Mouse (Mus musculus): ENCODE data around the gene Mgat4b.
"Not testable (repeated sequence)": the region's sequence is repeated elsewhere in the genome, so short reads cannot be mapped to it uniquely, and the experiment has no call there.

Mgat4b gene

DNA sequence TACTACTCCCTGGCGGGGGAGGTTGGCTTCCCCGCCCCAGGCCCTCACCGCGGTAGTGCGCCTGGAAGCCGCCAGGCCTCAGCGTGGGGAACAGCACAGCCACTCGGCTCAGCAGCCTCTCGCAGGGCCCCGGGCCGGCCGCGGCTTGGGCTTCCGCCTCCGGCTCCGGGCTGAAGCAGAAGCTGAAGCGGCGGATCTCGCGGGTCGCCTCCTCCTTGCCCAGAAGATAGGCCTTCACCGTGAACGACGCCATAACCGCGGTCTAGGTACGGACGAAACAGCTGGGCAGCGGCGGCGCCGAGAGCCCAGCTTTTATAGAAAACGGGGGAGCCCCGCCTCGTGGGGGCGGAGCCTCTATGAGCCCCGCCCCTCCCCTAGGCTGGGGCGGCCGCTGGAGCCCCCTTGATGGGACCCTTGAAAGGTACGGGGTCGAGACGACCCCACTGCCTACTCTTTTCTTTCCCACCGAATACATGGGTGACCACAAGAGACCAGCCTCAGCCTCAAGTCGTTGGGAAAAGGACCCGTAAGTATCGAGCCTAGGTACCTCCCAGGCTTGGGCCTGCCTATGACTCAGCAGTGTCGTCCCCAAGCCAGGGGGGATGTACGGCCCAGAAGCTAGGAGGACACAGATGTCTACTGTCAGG lies at the start of gene Mgat4b, which contains the start of gene Sqstm1:
Gene Mgat4b, plus strand, starts transcription at position 386 of the 647 bp plus-strand sequence.
Gene Sqstm1, minus strand, starts transcription at position 323 of the 647 bp plus-strand sequence.
- DNase-seq = peak; percentile 81

DNA sequence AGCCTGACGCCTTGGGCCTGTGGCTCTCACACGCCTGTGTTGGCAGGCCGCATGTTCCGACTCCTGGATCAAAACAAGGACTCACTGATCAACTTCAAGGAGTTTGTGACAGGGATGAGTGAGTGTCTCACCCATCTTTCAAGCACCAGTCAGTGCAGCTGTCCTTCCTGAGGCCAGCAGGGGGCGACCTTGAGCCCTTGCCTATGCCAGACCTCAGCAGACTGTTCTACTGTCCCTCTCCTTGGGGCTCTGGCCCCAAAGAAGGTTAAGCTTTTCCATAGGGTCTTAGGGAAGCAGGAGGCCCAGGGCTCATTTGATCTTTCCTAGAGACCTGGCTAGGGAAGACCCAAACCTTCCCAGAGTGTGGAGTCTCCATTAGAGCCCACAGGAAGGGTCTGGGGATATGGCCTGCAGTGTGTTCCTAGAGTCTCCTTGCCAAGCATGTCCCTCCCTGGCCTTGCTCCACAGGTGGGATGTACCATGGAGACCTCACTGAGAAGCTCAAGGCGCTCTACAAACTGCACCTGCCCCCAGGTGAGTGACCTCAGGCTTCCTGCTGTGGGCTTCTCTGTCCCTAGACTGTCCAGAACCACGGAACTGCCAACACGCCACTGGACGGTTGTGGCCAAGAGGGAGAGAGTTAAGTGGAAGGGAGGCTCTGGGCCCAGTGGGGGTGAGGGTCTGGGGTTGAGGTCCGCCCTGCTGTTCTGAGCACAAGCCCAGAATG lies 48.9 kb upstream of the Mgat4b start:
- no peak for DNase-seq

- no peak for DNase-seq
Measured at GRCm38 (mm10) chr11:50162338-50163050, 48.2 kb upstream of the Mgat4b start.

DNA sequence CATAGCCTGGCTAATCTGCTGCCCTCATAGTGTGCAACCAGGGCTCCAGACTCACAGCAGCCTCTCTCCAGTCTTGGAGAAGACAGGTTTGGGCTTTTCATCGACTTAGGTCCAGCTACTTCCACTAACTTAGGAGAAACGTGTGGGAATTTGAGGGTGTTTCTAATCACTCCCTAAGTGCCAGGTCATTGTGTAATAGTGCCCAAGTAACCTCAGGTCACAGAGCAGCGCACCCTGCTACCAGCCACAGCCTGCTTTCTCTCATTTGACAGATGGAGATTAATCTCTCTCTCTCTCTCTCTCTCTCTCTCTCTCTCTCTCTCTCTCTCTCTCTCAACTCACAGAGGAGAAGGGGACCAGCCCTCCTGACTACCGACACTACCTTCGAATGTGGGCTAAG lies 42.3 kb upstream of the Mgat4b start:
- DNase-seq = no peak

DNA sequence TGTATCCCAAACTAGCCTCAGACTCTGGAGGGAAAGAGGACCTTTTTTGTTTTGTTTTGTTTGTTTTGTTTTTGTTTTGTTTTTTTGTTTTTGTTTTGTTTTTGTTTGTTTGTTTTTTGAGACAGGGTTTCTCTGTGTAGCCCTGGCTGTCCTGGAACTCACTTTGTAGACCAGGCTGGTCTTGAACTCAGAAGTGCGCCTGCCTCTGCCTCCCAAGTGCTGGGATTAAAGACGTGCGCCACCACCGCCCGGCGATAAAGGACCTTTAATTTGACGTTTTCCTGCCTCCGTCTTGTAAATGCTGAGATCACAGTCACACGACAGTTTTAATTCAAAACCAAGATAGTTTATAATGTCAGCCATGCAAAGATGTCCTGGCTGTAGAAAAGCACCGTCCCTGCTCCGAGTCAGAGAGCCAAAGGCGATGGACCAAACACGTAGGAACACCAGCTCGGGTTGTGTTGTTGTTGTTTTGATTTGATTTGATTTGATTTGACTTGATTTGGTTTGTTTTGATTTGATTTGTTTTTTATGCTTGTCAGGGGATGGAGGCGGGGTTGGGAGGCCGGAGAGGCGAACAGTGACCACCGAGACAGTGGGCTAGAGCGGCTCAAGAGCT lies 36.5 kb upstream of the Mgat4b start, which contains the start of gene Mrnip:
Gene Mrnip, plus strand, starts transcription at position 334 of the 619 bp plus-strand sequence.
- not testable (repeated sequence) for DNase-seq

DNA sequence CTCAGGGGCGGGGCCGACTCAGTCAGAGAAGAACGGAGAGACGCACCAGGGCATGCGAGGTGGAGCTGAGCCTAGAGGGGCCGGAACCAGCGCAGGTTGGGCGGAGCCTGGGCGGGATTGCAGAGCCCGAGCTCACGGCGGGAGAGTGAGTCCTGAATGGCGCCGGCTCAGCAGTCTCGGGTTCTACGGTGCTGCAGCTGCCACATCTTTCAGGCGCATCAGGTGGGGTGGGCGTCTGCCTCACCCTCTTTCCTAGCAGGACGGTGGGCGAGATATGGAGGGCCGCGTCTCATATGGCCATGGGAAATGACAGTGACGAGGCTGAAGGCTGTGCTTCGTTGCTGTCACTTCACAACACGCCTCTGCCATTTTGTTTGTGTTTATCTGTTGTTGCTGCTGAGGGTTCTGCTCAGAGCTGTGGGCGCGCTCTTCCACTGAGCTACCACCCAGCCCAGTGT lies 35.9 kb upstream of the Mgat4b start:
- peak; percentile 99 for DNase-seq

DNA sequence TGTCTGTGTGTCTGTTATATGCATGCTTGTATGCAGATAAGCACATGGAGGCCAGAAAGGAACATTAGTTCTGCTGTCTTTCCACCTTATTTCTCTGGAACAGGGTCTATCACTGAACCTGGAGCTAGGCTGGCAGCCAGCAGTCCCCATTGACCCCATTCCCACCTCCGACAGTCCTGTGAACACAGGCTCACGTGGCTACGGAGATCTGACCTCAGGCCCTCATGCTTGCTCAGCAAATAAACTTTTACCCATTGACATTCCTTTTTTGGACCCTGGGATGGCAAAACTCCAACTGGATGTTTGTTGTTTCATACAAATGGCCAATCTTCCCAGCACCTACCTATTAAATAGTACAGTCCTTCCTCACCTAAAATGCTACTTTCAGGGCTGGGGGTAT lies 34.3 kb upstream of the Mgat4b start:
- no peak for DNase-seq

DNA sequence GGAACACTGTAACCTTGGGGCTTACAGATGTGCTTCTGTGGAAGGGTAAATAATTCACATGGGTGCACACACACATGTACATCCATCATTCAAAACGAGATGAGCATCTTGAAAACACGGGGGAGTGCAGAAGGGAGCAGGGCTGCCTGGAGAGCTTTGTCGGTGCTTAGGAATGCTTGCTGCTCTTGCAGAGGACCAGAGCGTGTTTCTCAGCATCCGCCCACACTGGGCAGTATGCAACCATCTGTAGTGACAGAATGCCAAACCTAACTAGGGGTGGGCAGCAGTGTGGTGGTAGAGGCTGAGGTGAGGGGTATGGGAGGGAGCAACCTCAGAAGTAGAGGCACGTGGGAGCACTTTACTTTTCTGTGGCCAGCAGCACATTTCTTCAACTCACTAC lies 33.6 kb upstream of the Mgat4b start:
- DNase-seq = peak; percentile 49

GRCm38 (mm10) chr11:50178532-50179488 lies 31.9 kb upstream of the Mgat4b start:
- no peak for DNase-seq

DNA sequence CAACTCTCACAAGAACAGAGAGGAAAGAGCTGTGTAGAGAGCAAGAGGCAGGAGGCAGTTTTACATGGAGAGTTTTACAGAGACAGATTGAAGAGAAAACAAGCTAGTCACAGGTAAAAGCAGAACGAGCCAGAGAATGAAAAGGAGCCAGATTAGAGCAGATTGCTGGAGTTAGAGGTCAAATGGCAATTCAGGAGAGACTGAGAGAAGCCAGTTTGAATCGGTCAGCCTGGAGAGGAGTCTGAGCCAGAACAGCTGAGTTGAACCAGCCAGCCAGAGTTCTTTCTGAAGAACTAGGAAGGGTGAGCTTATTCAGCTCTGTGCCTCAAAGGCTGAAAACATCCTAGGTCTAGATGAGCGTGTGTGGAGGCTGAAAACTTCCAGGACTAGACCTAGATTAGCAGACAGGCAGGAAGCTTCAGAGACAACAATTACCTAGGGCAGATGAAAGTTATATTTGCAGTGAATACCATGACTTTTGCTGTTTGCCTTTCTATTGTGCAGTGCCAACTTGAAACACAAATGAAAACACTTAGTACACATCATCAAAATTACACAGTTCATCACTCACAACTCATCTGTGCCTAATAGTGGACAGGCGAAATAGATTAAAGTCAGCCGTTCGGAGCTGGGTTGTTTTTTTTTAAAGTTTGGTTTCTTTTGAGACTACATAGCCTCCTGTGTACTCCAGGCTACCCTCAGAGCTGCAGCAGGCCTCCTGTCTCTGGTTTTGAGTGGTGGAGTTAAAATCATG lies 30.0 kb upstream of the Mgat4b start:
- no peak for DNase-seq

GRCm38 (mm10) chr11:50182702-50183101 lies 28.0 kb upstream of the Mgat4b start:
- no peak for DNase-seq

DNA sequence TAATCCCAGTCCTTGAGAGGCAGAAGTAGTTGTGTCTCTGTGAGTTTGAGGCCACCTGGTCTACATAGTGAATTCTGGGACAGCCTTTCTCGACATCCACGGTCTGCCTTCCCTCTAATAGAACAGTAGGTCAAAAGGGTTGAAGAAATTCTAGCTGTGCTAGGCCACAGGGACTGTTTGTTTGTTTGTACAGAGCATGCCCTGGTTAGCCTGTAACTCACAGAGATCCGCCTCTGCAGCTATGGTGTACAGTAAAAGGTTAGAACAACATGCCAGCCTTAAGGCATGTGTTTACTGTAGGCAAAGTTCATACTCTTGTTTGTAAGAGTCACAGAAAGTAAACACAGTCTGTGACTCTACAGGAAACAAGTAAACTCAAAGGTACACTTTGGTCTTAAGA lies 25.9 kb upstream of the Mgat4b start:
- no peak for DNase-seq

DNA sequence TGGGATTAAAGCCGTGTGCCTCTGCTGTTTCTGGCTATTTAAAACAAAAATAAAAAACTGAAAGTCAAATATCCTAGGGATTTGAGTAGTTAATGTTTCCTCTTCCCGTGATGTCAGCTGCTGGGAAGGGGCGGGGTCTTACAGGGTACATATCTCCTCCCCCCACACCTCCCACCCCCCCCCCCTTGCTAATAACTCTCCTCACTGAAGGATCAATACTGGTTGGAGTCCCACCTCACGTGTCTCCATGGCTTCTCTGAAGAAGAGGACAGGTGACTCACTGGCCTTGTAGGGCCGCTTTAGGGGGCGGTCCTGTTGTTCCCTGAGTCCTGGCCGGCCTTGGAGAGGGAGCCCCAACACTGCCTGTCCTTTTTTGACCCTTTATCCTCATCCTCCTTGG lies 22.0 kb upstream of the Mgat4b start:
- DNase-seq = no peak

- DNase-seq = no peak
Measured at GRCm38 (mm10) chr11:50190362-50190761, 20.3 kb upstream of the Mgat4b start.

GRCm38 (mm10) chr11:50192278-50192677 lies 18.4 kb upstream of the Mgat4b start:
- no peak for DNase-seq

GRCm38 (mm10) chr11:50194070-50194469 lies 16.6 kb upstream of the Mgat4b start:
- no peak for DNase-seq

DNA sequence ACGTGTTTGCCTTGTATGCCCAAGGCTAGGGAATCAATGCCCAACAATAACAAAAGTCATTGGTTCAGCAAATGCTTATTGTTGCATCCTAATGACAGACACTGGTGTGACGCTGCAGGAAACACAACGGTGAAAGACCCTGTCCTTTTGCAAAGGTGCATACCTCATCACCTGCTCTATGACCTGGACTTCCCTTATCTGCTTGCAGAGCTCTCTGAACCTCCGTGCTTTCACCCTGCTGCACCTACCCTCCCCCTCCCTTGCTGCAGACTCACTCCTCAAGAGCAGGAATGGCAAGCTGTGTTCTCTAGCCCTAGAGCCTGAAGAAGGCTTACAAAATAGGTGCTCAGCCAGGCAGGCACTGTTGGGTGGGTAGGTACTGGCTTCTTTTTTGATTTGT lies 15.9 kb upstream of the Mgat4b start:
- no peak for DNase-seq

DNA sequence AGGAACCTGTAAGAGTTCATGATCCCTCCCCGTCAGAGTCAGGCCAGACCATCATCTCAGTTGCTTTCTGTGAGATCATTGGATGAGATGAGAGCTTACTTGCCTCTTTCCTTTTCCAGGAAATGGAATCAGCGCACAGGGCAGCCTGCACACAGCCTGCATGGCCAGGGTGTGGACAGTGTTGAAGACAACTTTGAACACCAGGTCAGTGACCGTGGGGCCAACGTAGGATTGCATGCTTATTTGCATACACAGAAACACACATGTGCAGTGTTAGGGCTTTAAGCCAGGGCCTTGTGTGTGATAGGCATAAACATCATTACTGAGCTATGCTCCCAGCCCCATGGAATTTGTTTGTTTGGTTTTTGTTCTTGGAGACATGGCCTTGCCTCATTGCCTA lies 13.2 kb upstream of the Mgat4b start:
- no peak for DNase-seq

DNA sequence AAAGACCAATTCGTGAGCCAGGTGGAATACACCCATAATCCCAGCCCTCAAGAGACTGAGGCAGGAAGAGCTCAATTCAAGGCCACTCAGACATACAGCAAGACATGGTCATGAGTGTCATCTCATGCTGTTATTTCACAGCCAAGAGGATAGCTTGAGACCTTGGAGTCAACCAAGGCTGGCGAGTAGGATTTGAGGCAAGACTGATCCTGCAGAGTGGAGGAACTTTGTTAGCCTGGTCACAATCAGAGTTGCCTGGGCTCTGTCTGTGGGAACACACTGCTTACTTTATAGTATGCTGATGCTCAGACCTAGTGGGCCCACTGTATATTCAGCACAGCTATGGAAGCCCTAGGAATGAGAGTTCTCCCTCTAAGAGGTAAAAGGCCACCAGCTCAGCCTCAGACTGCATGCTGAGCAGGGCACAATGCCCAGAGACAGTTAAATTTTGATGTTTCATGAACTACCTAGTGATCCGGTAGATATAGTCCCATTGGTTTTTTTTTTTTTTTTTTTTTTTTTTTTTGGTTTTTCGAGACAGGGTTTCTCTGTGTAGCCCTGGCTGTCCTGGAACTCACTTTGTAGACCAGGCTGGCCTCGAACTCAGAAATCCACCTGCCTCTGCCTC lies 12.4 kb upstream of the Mgat4b start:
- no peak for DNase-seq

DNA sequence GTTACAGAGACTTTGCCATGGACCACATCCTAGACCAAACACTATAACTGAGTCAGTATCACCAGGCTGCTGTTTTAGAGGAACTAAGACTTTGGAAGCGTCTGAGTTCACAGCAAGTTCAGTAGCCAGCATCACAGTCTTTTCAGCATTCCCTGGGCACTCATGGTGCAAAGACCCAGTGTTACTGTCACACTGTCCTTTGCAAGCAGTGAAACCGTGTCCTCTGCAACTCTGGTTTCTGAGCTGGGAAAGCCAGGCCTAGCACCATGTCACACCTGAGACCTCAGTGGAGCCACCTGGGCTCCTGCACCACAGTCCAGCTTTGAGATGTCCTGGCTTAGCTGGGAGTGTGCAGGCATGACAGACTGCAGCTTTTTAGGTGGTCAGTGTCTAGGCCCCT lies 11.8 kb upstream of the Mgat4b start:
- DNase-seq = no peak

DNA sequence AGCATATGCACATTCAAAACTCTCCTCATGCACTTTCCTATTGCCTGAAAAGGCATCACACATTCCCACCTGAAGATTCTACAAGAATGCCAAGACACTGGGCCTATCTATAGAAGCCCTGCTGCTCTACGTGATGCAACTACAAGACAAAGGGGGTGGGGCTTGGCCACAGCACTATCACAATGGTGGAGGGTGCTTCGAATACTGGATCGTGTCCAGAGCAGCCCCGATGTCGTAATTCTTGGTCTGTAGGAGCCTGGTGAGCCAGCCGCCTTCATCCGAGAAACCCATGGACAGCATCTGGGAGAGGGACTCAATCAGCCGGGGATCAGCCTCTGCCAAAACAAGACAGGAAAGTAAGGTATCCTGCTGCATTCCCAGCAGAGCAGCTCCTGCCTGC lies 10.1 kb upstream of the Mgat4b start:
- DNase-seq = no peak
